Mouse (Mus musculus) liver, postnatal 0 days (tissue): ENCODE measurements around the gene Glt28d2.

Experiments
- CTCF ChIP-seq: sonication (generic); IDR thresholded peaks from 2 replicates; pipeline ENCODE4 v1.5.1; 2016; ENCODE audit warnings: antibody characterized with exemption, low read depth
- EP300 ChIP-seq: IDR thresholded peaks from 2 replicates; pipeline ENCODE4 v1.6.1; 2016; ENCODE audit warnings: antibody characterized with exemption, low read depth, mild to moderate bottlenecking

- TF ChIP-seq CTCF (no peak), EP300 (no peak)
These were observed 36.0 kb upstream of the Glt28d2 start for GRCm38 (mm10) chr3:85923343-85923742.
